Mouse (Mus musculus) midbrain, embryonic 10.5 days (tissue): Measurements from ENCODE around the gene Gcnt3. TPM values are rescaled to one million over a fixed set of nuclear protein-coding genes. Genes with fewer than 3 reads are reported as not detected.
A peak's percentile ranks its signal among the peaks of the same experiment; 100 is the strongest.
"Not testable (repeated sequence)": the region's sequence is repeated elsewhere in the genome, so short reads cannot be mapped to it uniquely, and the experiment has no call there.

ENCODE experiments used
- DNase-seq: peaks from one replicate; pipeline ENCODE4 v3.0.0-alpha.2; 2017; ENCODE audit warnings: low spot score
- H3K27ac ChIP-seq: fragments of 300-500 bp; sonication (generic); replicated peaks from 2 replicates; pipeline ENCODE4 v1.5.1; 2016; ENCODE audit warnings: mild to moderate bottlenecking
- H3K27me3 ChIP-seq: fragments of 300-500 bp; sonication (generic); 2 replicates; pipeline ENCODE4 v1.6.1; 2016; ENCODE audit warnings: low read depth, mild to moderate bottlenecking; ENCODE audit not compliant: poor library complexity, severe bottlenecking
- H3K36me3 ChIP-seq: fragments of 300-500 bp; sonication (generic); 2 replicates; pipeline ENCODE4 v1.6.1; 2016; ENCODE audit warnings: mild to moderate bottlenecking, moderate library complexity
- H3K4me1 ChIP-seq: fragments of 300-500 bp; sonication (generic); 2 replicates; pipeline ENCODE4 v1.6.1; 2016
- H3K4me3 ChIP-seq: fragments of 300-500 bp; sonication (generic); 2 replicates; pipeline ENCODE4 v1.5.1; 2016; ENCODE audit warnings: mild to moderate bottlenecking, moderate library complexity
- H3K9me3 ChIP-seq: fragments of 300-500 bp; sonication (generic); replicated peaks from 2 replicates; pipeline ENCODE4 v1.6.1; 2016; ENCODE audit warnings: mild to moderate bottlenecking
- WGBS: fragments of 180-500 bp; shearing (Covaris S2); methylation state at CpG from one replicate; pipeline ENCODE4 v1.1.7; 2016; 5-methylcytosine and 5-hydroxymethylcytosine counted together
- polyA plus RNA-seq: library from polyadenylated mRNA; unstranded; fragments of >200 nt; fragmentation: Nextera tagmentation; extraction: Ambion mirVana; gene quantifications from 2 replicates; pipeline ENCODE4 v1.2.1, GENCODE M21; 2016

The Gcnt3 gene
- polyA plus RNA-seq, 1 experiment from 2014 or later, result not detected

DNA sequence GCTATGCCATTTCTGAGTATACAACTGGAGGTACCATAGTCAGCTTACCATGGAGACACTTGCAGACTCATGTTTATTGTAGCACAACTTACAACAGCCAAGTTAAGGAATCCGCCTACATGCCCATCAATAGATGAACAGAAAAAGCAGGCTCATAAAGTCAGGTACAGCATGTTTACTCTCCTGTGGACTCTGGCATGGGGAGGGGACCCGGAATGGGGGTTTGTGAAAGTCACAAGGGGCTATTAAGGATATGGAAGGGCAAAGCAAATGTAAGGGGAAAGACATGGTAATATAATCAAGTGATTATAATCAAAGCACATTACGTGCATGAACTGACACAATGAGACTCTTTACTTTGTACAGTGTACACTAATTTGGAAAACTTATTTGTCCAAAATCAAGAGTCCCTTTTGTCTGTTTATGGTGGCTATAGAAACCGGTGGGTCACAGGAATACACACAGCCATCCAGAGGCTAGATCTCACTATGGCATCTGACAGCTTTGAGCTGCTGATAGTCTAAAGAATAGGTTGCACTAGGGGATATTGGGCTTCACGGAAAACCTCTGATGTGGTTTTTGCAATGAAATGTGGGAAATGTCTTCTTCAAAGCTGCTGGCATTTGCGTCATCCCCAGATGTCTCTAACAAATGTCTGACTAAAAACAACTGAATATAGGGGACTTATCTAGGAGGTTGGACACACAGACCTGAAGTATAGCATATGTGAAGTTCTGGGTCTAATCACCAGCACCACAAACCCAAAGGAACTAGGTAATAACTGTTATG is 1.9 kb upstream of the Gcnt3 start:
- H3K27me3 ChIP-seq, result no peaks in the 10 kb centered on the region
- H3K9me3 ChIP-seq, result no peaks in the 10 kb centered on the region
- H3K27ac ChIP-seq, result no peak overlapping the region
- H3K36me3 ChIP-seq, result no peaks in the 10 kb centered on the region
- H3K4me3 ChIP-seq, result no peak overlapping the region
- no peaks in the 10 kb centered on the region for H3K4me1 ChIP-seq
- DNase-seq, result no peak
- 89% methylated on average over 6 of the region's 6 CpGs for WGBS

DNA sequence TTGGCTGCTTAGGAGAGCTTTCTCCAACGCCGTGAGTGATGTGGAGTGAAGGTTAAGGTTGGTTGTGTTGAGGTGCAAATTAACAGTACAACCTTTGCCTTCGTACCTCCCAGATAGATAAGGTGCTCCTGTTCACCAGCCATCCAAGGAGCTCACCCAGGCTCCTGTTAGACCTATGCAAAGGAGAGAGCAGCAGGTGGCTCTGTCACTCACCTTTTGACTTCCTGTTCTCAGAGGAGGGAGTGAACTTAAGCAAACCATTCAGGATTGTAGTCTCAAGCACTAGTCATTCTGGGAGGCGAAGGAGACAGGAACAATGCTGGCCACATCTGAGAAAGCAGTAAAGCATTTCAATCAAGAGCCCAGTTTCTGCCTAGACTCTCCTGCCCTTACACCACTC is 1.2 kb downstream of the Gcnt3 start:
- Histone ChIP-seq H3K27ac (no peak overlapping the region), H3K4me3 (no peak overlapping the region), H3K27me3 (no peaks in the 10 kb centered on the region), H3K4me1 (no peaks in the 10 kb centered on the region), H3K9me3 (no peaks in the 10 kb centered on the region), H3K36me3 (no peaks in the 10 kb centered on the region)
- WGBS, result 73% methylated on average over 4 of the region's 4 CpGs
- DNase-seq, result no peak

DNA sequence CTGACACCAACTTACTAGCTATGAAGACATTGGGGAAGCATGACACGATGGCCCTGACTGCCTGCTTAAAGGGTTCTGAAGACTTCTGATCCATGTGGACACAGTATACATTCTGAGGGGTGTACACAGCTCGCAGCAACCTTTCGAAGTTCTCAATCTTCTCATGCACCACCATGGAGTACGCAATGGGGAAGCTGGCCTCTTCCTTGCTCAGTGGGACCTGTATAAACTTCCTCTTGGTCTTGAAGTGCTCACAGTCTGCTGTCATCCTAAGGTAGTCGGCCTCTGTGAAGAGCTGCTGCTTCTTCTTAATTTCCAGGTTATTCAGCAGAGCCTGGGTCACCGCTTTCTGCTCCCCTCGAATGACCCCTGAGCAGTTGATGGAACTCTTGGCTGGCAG is 3.2 kb downstream of the Gcnt3 start:
- Histone ChIP-seq H3K4me1 (no peaks in the 10 kb centered on the region), H3K9me3 (no peaks in the 10 kb centered on the region), H3K4me3 (no peak overlapping the region), H3K27me3 (no peaks in the 10 kb centered on the region), H3K27ac (no peak overlapping the region), H3K36me3 (no peaks in the 10 kb centered on the region)
- no peak for DNase-seq
- 90% methylated on average over 7 of the region's 7 CpGs for WGBS

DNA sequence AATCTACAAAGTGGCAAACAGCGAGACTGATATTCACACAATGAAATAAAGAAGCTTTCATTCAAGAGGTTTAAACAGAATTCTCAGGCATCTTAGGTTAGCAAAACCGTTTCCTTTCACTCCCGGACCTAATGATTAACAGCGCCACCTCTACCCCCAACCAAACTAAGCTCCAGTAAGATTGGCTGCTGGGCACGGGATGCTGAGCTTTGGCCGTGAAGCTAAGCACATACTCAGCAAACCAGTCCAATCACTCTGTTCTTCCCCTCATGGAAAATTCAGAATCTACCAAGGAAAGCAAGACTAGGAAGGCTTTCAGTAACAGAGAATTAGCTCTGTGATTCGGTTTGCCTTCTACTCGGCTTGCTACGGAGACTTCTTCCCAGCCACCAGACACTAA is 4.8 kb downstream of the Gcnt3 start:
- WGBS, result 83% methylated on average over 9 of the region's 9 CpGs
- Histone ChIP-seq H3K36me3 (no peaks in the 10 kb centered on the region), H3K27me3 (no peaks in the 10 kb centered on the region), H3K27ac (no peak overlapping the region), H3K4me3 (no peak overlapping the region), H3K9me3 (no peaks in the 10 kb centered on the region), H3K4me1 (no peaks in the 10 kb centered on the region)
- DNase-seq, result no peak

DNA sequence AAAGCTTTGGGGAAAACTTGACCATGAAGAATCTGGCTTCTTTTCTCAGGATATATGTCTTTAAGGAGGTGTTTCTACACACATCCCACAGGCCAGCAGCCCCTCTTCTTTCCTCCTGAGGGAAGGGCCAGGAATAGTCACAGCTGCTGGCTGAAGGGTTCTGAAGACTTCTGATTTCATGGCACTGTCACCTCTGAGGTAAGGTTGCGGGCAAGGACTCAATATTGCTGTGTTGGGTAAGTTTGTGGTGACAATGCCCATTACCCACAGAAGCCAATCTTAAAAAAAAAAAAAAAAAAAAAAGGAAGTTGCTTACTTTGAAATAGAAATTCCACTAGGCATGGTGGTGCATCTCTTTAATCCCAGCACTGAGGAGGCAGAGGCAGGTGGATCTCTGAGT is 5.7 kb downstream of the Gcnt3 start:
- H3K27ac ChIP-seq, result no peak overlapping the region
- H3K4me1 ChIP-seq, result no peaks in the 10 kb centered on the region
- no peaks in the 10 kb centered on the region for H3K36me3 ChIP-seq
- no peak overlapping the region for H3K4me3 ChIP-seq
- WGBS, result 94% methylated on average over 1 of the region's 1 CpGs
- no peaks in the 10 kb centered on the region for H3K27me3 ChIP-seq
- DNase-seq, result no peak
- H3K9me3 ChIP-seq, result no peaks in the 10 kb centered on the region

DNA sequence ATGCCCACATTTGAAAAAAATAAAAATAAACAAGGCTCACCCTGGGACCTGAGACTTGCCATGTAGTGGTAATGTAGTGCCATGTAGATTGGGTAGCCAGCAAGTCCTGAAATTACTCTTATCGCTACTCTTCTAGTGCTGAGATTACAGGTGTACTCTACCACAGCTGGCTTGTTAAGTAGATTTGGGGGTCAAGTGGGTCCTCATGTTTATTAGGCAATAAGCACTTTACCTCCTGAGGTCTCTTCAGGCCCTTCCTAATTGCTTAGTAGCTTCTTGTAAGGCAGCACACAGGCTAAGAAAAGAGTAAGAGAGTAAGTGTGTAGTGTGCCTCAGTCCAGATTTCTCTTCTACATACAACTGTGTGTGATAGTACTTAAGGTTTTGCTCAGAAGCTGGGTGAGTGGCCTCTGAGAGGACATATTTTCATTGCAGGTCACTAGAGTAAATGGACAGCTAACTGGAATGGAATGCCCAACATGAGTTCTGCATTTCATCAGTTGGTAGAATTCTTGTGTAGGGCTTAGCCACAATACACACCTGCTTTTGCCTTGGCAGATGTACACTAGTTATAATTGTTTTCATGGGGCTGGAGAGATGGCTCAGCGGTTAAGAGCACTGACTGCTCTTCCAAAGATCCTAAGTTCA is 12.4 kb downstream of the Gcnt3 start:
- H3K27ac ChIP-seq, result no peak overlapping the region
- no peak for DNase-seq
- H3K27me3 ChIP-seq, result no peaks in the 10 kb centered on the region
- no peaks in the 10 kb centered on the region for H3K9me3 ChIP-seq
- H3K4me1 ChIP-seq, result no peaks in the 10 kb centered on the region
- H3K36me3 ChIP-seq, result peaks cover 25% of the 10 kb centered on the region
- H3K4me3 ChIP-seq, result no peak overlapping the region
- WGBS, result 89% methylated on average over 2 of the region's 2 CpGs

DNA sequence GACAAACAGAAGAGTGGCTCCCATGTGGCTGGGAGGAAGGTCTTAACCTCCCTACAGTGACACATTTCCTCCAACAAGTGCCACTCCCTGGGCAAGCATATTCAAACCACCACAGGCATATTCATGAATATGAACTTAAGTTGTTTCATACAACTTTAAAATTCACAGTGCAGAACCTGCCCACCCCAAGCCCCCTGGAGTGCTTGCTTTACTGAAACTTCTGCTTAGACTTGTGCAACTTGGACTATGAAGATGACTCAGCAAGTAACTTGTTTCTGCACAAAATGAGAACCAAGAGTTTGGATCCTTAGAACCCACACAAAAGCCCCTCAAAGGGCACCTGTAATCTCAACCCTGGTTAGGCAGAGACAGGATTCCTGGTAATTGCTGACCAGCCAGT is 13.2 kb downstream of the Gcnt3 start:
- Histone ChIP-seq H3K4me1 (no peaks in the 10 kb centered on the region), H3K4me3 (no peak overlapping the region), H3K27ac (no peak overlapping the region), H3K36me3 (peaks cover 33% of the 10 kb centered on the region), H3K9me3 (no peaks in the 10 kb centered on the region), H3K27me3 (no peaks in the 10 kb centered on the region)
- DNase-seq, result no peak

DNA sequence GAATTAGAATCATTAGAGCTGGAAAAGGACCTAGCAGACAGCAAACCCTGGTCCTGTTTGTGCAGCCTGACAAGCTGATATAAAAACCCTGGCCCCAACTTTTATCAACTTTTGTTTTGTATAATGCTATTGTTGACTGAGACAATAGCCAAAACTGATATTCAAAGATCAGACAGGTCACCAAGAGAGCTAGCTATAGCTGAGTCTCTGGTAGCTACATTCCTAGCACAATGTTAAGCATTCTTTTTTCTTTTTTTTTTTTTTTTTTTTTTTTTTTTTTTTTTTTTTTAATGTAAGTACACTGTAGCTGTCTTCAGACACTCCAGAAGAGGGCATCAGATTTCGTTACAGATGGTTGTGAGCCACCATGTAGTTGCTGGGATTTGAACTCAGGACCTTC is 14.3 kb downstream of the Gcnt3 start:
- DNase-seq, H3K4me1 ChIP-seq, H3K4me3 ChIP-seq, H3K27me3 ChIP-seq, H3K9me3 ChIP-seq, H3K27ac ChIP-seq: not testable (repeated sequence)
- H3K36me3 ChIP-seq, result peaks cover 40% of the 10 kb centered on the region
- 80% methylated on average over 1 of the region's 1 CpGs for WGBS

DNA sequence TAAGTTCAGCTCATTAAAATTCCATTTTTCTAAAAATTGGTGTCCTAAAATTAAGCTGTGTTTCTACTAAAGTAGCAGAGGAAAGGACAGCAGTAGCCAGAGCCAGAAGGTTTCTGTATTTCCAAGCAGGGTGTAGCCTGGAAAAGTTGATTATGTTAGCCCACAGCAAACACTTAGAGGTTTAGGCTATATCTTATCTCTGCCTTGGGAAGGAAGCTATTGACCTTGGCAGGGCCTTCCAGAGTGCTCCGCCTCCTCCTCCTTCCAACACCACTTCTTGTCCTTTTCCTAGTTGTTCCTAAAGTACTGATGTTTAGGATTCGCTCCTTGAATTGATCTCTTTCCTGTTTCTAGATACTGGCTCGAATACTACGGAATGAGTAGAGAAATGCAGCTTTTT is 15.8 kb downstream of the Gcnt3 start:
- WGBS, result 94% methylated on average over 4 of the region's 4 CpGs
- Histone ChIP-seq H3K9me3 (no peaks in the 10 kb centered on the region), H3K27ac (no peak overlapping the region), H3K4me1 (no peaks in the 10 kb centered on the region), H3K27me3 (no peaks in the 10 kb centered on the region), H3K36me3 (peaks cover 49% of the 10 kb centered on the region), H3K4me3 (no peak overlapping the region)
- no peak for DNase-seq

DNA sequence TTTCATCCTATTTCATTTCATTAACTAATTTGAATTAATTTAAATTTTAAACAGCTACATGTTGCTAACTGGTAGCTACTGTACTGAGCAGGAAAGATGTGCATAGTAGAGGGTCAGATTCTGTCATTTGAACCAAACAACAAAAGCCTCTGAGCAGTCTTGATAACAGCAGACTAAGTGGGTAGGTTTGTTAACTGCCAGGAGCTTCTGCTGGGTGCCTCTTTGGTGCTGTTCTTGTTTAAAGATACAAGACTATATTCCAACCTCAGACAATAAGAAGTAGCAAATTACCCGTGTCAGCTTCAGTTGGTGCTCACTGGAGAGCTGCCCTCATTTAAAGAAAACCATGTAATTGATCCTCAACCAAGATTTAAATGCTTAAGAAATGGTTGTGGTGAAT is 16.3 kb downstream of the Gcnt3 start:
- Histone ChIP-seq H3K9me3 (no peaks in the 10 kb centered on the region), H3K4me1 (no peaks in the 10 kb centered on the region), H3K27ac (no peak overlapping the region), H3K4me3 (no peak overlapping the region), H3K36me3 (peaks cover 54% of the 10 kb centered on the region), H3K27me3 (no peaks in the 10 kb centered on the region)
- no peak for DNase-seq
- 77% methylated on average over 1 of the region's 1 CpGs for WGBS

DNA sequence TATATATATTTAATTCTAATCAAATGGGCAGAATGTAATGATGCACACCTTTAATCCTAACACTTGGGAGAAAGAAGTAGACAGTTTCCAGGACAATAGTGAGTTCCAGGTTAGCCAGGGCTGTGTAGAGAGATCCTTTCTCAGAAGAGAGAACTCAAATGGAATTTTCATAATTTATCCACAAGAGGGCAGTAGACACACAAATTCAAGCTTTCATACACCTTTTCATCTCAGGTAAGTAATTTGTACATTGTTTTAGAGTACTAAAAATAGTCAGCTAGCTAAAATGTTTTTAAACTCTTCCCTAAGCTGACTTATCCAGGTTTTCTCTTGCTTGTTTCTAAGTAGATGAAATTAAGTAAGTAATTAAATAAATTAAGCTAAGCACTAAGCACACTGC is 19.0 kb downstream of the Gcnt3 start:
- H3K9me3 ChIP-seq, result no peaks in the 10 kb centered on the region
- H3K27ac ChIP-seq, result no peak overlapping the region
- peaks cover 68% of the 10 kb centered on the region for H3K36me3 ChIP-seq
- H3K27me3 ChIP-seq, result no peaks in the 10 kb centered on the region
- H3K4me1 ChIP-seq, result peaks cover 7% of the 10 kb centered on the region
- DNase-seq, result no peak
- no peak overlapping the region for H3K4me3 ChIP-seq

DNA sequence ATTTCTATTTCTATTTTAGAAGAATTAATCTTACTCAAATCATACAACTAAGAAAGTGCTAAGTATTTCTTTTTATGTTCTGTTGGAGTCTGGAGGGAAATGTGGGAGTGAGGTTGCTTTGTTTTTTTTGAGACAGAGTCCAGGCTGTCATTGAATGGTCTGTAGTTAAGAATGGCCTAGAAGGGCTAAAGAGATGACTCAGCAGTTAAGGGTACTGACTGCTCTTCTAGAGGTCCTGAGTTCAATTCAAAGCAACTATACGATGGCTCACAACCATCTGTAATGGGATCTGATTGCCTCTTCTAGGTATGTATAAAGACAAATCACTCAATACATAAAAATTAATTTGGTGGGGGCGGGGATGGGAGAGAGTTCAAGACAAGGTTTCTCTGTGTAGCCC is 22.3 kb downstream of the Gcnt3 start:
- peaks cover 53% of the 10 kb centered on the region for H3K36me3 ChIP-seq

DNA sequence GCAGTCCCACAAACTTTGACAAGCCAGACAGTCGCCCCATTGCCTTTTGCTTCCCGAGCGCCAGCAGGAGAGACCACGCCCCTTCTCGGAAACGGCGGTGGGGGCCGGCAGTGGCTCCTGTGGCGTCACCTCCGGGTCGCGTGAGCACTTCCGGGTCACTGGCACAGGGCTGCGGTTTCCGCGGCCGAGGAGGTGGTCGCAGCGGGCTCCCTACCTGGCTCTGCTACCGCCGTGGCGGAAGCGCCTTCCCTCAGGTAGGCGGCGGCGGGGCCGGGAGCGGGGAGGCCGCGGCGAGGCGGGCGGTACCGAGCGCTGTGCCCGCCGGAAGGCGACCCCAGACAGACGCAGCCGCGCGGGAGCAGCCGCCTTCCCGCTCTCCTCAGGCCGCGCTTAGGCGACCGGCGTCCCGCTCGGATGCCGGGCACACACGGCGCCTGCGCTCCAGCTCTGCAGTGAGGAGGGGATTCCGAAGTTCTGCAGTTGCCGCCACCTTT is 25.4 kb downstream of the Gcnt3 start, which contains the start of gene Gtf2a2:
Gtf2a2 (plus strand) TSS at position 143 of the 494 bp plus-strand sequence.
- H3K36me3 ChIP-seq, result peaks cover 61% of the 10 kb centered on the region
- H3K9me3 ChIP-seq, result no peaks in the 10 kb centered on the region
- peak within 1 kb of the TSS; percentile 98 for H3K27ac ChIP-seq
- peak within 1 kb of the TSS; percentile 93 for H3K4me3 ChIP-seq
- under 1% methylated on average over 57 of the region's 57 CpGs for WGBS
- peak; percentile 94 for DNase-seq
- H3K4me1 ChIP-seq, result peaks cover 21% of the 10 kb centered on the region
- no peaks in the 10 kb centered on the region for H3K27me3 ChIP-seq

More for the DNA sequence above, 22.3 kb downstream of the Gcnt3 start:
- H3K9me3 ChIP-seq, result no peaks in the 10 kb centered on the region
- H3K27me3 ChIP-seq, result no peaks in the 10 kb centered on the region
- peaks cover 21% of the 10 kb centered on the region for H3K4me1 ChIP-seq
- no peak for DNase-seq
- WGBS, result 97% methylated on average over 2 of the region's 2 CpGs
- no peak overlapping the region for H3K27ac ChIP-seq
- H3K4me3 ChIP-seq, result no peak overlapping the region
